Mouse (Mus musculus): ENCODE data around the gene Tes3-ps. TPM values are rescaled to one million over a fixed set of nuclear protein-coding genes. Genes with fewer than 3 reads are reported as not detected.

The Tes3-ps gene
- polyA plus RNA-seq (2015; fragmentation: Nextera tagmentation; extraction: Ambion mirVana) = 0.30 and 0.39 TPM in 2 replicates

- no peaks in the 10 kb centered on the region for H3K36me3 ChIP-seq
- H3K4me1 ChIP-seq (replicated peaks) = no peaks in the 10 kb centered on the region
- no peak within 1 kb of the TSS for H3K4me3 ChIP-seq
- no peaks in the 10 kb centered on the region for H3K9me3 ChIP-seq
- 80% methylated on average over 6 of the region's 6 CpGs for WGBS
- H3K4me2 ChIP-seq = no peak within 1 kb of the TSS
- no peak within 1 kb of the TSS for H3K9ac ChIP-seq
- no peak within 1 kb of the TSS for H3K27ac ChIP-seq (replicated peaks)
- no peak for ATAC-seq (ENCODE audit: low FRiP score, low read depth)
- no peaks in the 10 kb centered on the region for H3K27me3 ChIP-seq
These were observed at the start of gene Tes3-ps for GRCm38 (mm10) chr13:49492376-49493368. Gene Tes3-ps (plus strand): TSS chr13:49493318.

DNA sequence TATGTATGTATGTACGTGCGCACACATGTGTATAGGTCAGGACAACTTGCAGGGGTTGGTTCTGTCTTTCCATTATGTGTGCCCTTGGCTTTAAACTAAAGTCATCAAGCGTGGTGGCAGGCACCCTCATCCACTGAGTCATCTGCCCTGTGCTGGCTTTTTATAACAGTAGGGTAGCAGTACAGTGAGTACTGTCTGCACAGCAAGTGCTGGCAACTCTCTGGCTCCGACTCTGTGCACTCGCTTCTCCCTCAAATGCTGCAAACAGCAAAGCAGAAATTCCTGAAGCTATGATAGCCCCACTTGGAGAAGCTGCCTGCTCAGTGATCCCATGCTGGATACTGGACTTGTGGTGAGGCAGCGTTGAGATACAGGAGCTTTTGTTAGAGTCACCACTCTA lies 48.7 kb upstream of the Tes3-ps start:
- H3K36me3 ChIP-seq = peaks cover 26% of the 10 kb centered on the region
- no peak overlapping the region for H3K9ac ChIP-seq
- H3K4me3 ChIP-seq = no peak overlapping the region
- H3K27ac ChIP-seq (replicated peaks) = no peak overlapping the region
- no peak overlapping the region for H3K4me2 ChIP-seq
- ATAC-seq (ENCODE audit: low FRiP score, low read depth) = no peak
- no peaks in the 10 kb centered on the region for H3K27me3 ChIP-seq
- no peaks in the 10 kb centered on the region for H3K4me1 ChIP-seq (replicated peaks)
- WGBS = 93% methylated on average over 6 of the region's 6 CpGs
- no peaks in the 10 kb centered on the region for H3K9me3 ChIP-seq

GRCm38 (mm10) chr13:49449318-49449749 lies 43.8 kb upstream of the Tes3-ps start:
- Histone ChIP-seq H3K9me3 (no peaks in the 10 kb centered on the region), H3K4me1 (replicated peaks) (no peaks in the 10 kb centered on the region), H3K4me3 (no peak overlapping the region), H3K27me3 (no peaks in the 10 kb centered on the region), H3K4me2 (no peak overlapping the region), H3K36me3 (peaks cover 31% of the 10 kb centered on the region), H3K27ac (replicated peaks) (no peak overlapping the region), H3K9ac (no peak overlapping the region)
- peak; percentile 83 for ATAC-seq (ENCODE audit: low FRiP score, low read depth)
- WGBS = 41% methylated on average over 5 of the region's 5 CpGs

DNA sequence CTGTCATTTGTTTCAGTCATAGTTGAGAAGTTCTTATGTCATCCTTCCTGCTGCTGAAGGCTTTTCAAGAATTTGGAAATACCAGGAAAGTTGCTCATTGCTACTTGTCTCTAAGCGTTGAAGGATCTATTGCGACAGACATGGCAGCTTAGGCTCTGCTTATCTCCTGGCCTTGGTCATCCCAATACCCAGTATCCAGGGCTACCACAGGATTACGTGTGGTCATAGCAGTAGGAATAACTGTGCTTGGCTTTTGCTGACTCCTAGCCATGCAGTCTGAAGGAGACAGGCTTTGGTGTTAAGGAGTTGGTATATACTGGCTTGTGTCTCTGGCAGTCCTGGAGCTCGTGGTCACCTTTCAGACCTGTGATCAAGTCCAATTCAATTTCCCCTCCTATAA lies 32.8 kb upstream of the Tes3-ps start:
- H3K27me3 ChIP-seq = no peaks in the 10 kb centered on the region
- no peak overlapping the region for H3K9ac ChIP-seq
- no peak for ATAC-seq (ENCODE audit: low FRiP score, low read depth)
- H3K4me1 ChIP-seq (replicated peaks) = no peaks in the 10 kb centered on the region
- 89% methylated on average over 4 of the region's 4 CpGs for WGBS
- H3K36me3 ChIP-seq = peaks cover 37% of the 10 kb centered on the region
- H3K4me3 ChIP-seq = no peak overlapping the region
- no peak overlapping the region; the same call in 1 of the 2 replicates for H3K27ac ChIP-seq (replicated peaks)
- no peak overlapping the region for H3K4me2 ChIP-seq
- no peaks in the 10 kb centered on the region for H3K9me3 ChIP-seq

GRCm38 (mm10) chr13:49460692-49461414 lies 32.3 kb upstream of the Tes3-ps start:
- Histone ChIP-seq H3K27ac (replicated peaks) (peak overlapping the region; percentile 32; the same call in 1 of the 2 replicates), H3K27me3 (no peaks in the 10 kb centered on the region), H3K4me1 (replicated peaks) (no peaks in the 10 kb centered on the region), H3K36me3 (peaks cover 41% of the 10 kb centered on the region), H3K4me2 (no peak overlapping the region), H3K4me3 (no peak overlapping the region), H3K9me3 (no peaks in the 10 kb centered on the region), H3K9ac (no peak overlapping the region)
- ATAC-seq (ENCODE audit: low FRiP score, low read depth) = no peak
- WGBS = 73% methylated on average over 5 of the region's 5 CpGs

- 72% methylated on average over 15 of the region's 15 CpGs for WGBS
These were observed 31.5 kb upstream of the Tes3-ps start for GRCm38 (mm10) chr13:49461458-49462132.

DNA sequence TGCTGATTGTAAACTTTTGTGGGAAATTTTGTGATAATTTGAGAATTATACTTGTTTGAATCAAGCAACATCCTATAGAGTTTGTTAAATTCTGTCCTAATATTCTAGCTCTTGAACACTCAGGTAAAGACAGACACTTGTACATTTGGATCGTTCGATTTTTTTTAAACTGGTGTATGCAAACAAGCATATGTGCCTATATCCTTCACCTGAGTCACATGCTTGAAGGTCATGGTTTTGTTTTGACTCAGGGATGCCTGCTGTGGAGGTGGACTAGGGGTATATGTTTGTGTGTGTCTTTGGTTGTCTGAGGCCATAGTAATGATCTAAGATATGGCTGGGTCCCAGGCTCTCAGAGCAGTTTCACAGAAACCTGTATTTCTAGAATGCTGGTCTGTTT lies 30.2 kb upstream of the Tes3-ps start:
- no peak overlapping the region for H3K4me3 ChIP-seq
- 98% methylated on average over 2 of the region's 2 CpGs for WGBS
- H3K4me1 ChIP-seq (replicated peaks) = no peaks in the 10 kb centered on the region
- no peak overlapping the region for H3K9ac ChIP-seq
- no peak overlapping the region for H3K27ac ChIP-seq (replicated peaks)
- H3K9me3 ChIP-seq = no peaks in the 10 kb centered on the region
- H3K36me3 ChIP-seq = peaks cover 42% of the 10 kb centered on the region
- H3K4me2 ChIP-seq = no peak overlapping the region
- H3K27me3 ChIP-seq = no peaks in the 10 kb centered on the region
- ATAC-seq (ENCODE audit: low FRiP score, low read depth) = no peak

More at GRCm38 (mm10) chr13:49461458-49462132, 31.5 kb upstream of the Tes3-ps start:
- Histone ChIP-seq H3K27ac (replicated peaks) (peak overlapping the region; percentile 32; the same call in 1 of the 2 replicates), H3K4me1 (replicated peaks) (no peaks in the 10 kb centered on the region), H3K27me3 (no peaks in the 10 kb centered on the region), H3K4me2 (no peak overlapping the region), H3K4me3 (no peak overlapping the region), H3K9ac (no peak overlapping the region), H3K36me3 (peaks cover 42% of the 10 kb centered on the region), H3K9me3 (no peaks in the 10 kb centered on the region)
- no peak for ATAC-seq (ENCODE audit: low FRiP score, low read depth)

DNA sequence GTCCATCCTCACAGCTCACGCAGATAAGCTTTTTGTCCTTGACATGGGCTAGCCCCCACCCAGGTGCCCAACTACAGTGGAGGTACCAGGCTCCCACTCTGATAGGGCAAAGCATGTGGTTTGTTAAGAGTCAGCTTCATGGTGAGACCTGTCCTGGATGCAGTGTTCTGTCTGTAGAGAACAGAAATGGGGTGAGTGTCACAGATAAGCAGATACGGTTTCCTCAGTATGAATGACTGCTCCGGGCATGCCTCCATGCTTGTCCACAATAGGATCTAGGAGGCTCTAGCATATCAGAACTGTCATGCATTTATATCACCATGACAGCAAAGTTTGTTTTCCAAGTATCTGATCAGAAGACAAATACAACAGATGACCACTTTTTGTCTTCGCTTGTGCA lies 27.2 kb upstream of the Tes3-ps start:
- no peak overlapping the region for H3K4me2 ChIP-seq
- H3K4me3 ChIP-seq = no peak overlapping the region
- no peak overlapping the region for H3K27ac ChIP-seq (replicated peaks)
- WGBS = 95% methylated on average over 4 of the region's 4 CpGs
- no peaks in the 10 kb centered on the region for H3K9me3 ChIP-seq
- H3K36me3 ChIP-seq = peaks cover 38% of the 10 kb centered on the region
- no peak overlapping the region for H3K9ac ChIP-seq
- ATAC-seq (ENCODE audit: low FRiP score, low read depth) = no peak
- no peaks in the 10 kb centered on the region for H3K27me3 ChIP-seq
- H3K4me1 ChIP-seq (replicated peaks) = no peaks in the 10 kb centered on the region

- Histone ChIP-seq H3K4me1 (replicated peaks) (no peaks in the 10 kb centered on the region), H3K9ac (no peak overlapping the region), H3K36me3 (peaks cover 33% of the 10 kb centered on the region), H3K9me3 (no peaks in the 10 kb centered on the region), H3K4me2 (no peak overlapping the region), H3K27ac (replicated peaks) (no peak overlapping the region), H3K4me3 (no peak overlapping the region), H3K27me3 (no peaks in the 10 kb centered on the region)
- ATAC-seq (ENCODE audit: low FRiP score, low read depth) = no peak
- WGBS = 77% methylated on average over 11 of the region's 11 CpGs
These were observed 26.6 kb upstream of the Tes3-ps start for GRCm38 (mm10) chr13:49466393-49467075.

- H3K27ac ChIP-seq (replicated peaks) = no peak overlapping the region
- WGBS = 74% methylated on average over 2 of the region's 2 CpGs
These were observed 25.5 kb upstream of the Tes3-ps start for GRCm38 (mm10) chr13:49467585-49467984.

GRCm38 (mm10) chr13:49469002-49469401 lies 24.1 kb upstream of the Tes3-ps start:
- ATAC-seq (ENCODE audit: low FRiP score, low read depth) = no peak
- no peaks in the 10 kb centered on the region for H3K4me1 ChIP-seq (replicated peaks)
- H3K36me3 ChIP-seq = peaks cover 15% of the 10 kb centered on the region
- no peak overlapping the region for H3K4me3 ChIP-seq
- no peak overlapping the region for H3K4me2 ChIP-seq
- no peaks in the 10 kb centered on the region for H3K9me3 ChIP-seq
- H3K9ac ChIP-seq = no peak overlapping the region
- H3K27ac ChIP-seq (replicated peaks) = no peak overlapping the region
- H3K27me3 ChIP-seq = no peaks in the 10 kb centered on the region
- 92% methylated on average over 5 of the region's 5 CpGs for WGBS

More at GRCm38 (mm10) chr13:49467585-49467984, 25.5 kb upstream of the Tes3-ps start:
- Histone ChIP-seq H3K36me3 (peaks cover 23% of the 10 kb centered on the region), H3K27me3 (no peaks in the 10 kb centered on the region), H3K9ac (no peak overlapping the region), H3K4me2 (no peak overlapping the region), H3K4me1 (replicated peaks) (no peaks in the 10 kb centered on the region), H3K4me3 (no peak overlapping the region), H3K9me3 (no peaks in the 10 kb centered on the region)
- no peak for ATAC-seq (ENCODE audit: low FRiP score, low read depth)

Measured in hindbrain, embryonic 15.5 days (tissue).